Mouse (Mus musculus) midbrain, embryonic 11.5 days (tissue): ENCODE data around the gene 1700019N19Rik. TPM values are rescaled to one million over a fixed set of nuclear protein-coding genes. Genes with fewer than 3 reads are reported as not detected.

ENCODE experiments used
- ATAC-seq: fragments of 200-750 bp; cut with Nextera tagmentation; 2 replicates; pipeline ENCODE4 v1.8.0; 2017; ENCODE audit warnings: moderate TSS enrichment, moderate library complexity; ENCODE audit not compliant: low FRiP score
- DNase-seq: peaks from one replicate; pipeline ENCODE4 v3.0.0; 2015; ENCODE audit warnings: low spot score; ENCODE audit errors: missing footprints
- H3K27ac ChIP-seq: fragments of 300-500 bp; sonication (generic); 2 replicates; pipeline ENCODE4 v1.5.1; 2014; ENCODE audit warnings: low read depth, low read length
- H3K27me3 ChIP-seq: fragments of 300-500 bp; sonication (generic); 2 replicates; pipeline ENCODE4 v1.6.1; 2014; ENCODE audit warnings: mild to moderate bottlenecking, low read length, moderate library complexity, mixed read lengths; ENCODE audit not compliant: control insufficient read depth, insufficient read depth
- H3K36me3 ChIP-seq: fragments of 300-500 bp; sonication (generic); 2 replicates; pipeline ENCODE4 v1.6.1; 2014; ENCODE audit warnings: mild to moderate bottlenecking, low read length, moderate library complexity, mixed read lengths; ENCODE audit not compliant: control insufficient read depth, insufficient read depth
- H3K4me1 ChIP-seq: fragments of 300-500 bp; sonication (generic); 2 replicates; pipeline ENCODE4 v1.6.1; 2014; ENCODE audit warnings: low read length; ENCODE audit not compliant: control insufficient read depth, insufficient read depth
- H3K4me2 ChIP-seq: fragments of 300-500 bp; sonication (generic); 2 replicates; pipeline ENCODE4 v1.6.1; 2014; ENCODE audit warnings: mild to moderate bottlenecking, moderate library complexity
- H3K4me3 ChIP-seq: fragments of 300-500 bp; sonication (generic); 2 replicates; pipeline ENCODE4 v1.5.1; 2014; ENCODE audit warnings: low read depth, low read length
- H3K9ac ChIP-seq: fragments of 300-500 bp; sonication (generic); 2 replicates; pipeline ENCODE4 v1.6.1; 2014; ENCODE audit warnings: low read length
- H3K9me3 ChIP-seq: fragments of 300-500 bp; sonication (generic); 2 replicates; pipeline ENCODE4 v1.6.1; 2016; ENCODE audit warnings: low read length; ENCODE audit not compliant: control insufficient read depth
- WGBS: fragments of 180-500 bp; shearing (Covaris S2); extraction: QIAGEN DNeasy Blood & Tissue Kit; methylation state at CpG from one replicate; pipeline ENCODE4 v1.1.7; 2014; 5-methylcytosine and 5-hydroxymethylcytosine counted together
- polyA plus RNA-seq: library from polyadenylated mRNA; unstranded; fragments of >200 nt; fragmentation: Nextera tagmentation; extraction: Ambion mirVana; gene quantifications from 2 replicates; pipeline ENCODE4 v1.2.1, GENCODE M21; 2014

The 1700019N19Rik gene
- polyA plus RNA-seq, 1 experiment from 2014 or later, result not detected

DNA sequence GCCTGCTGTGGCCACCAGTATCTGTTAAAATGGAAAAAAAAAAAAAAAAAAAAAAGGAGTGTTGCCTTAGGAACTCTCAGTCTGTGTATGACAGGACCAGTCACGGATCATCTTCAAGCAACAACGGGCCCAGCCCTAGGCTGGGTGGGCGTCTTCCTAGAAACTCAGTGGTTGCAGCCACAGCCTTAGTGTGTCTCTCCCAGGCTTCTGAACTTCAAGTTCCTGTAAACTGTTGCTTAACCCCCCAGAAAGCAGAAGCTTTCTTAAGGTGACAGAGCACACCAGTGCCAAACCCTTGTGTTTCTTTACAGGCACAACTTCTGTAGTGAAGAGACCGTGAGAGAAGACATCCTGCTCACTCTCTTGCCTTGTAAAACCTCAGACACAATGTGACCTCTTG is 50.5 kb downstream of the 1700019N19Rik start:
- no peak overlapping the region for H3K4me2 ChIP-seq
- no peak for DNase-seq
- H3K36me3 ChIP-seq, result no peaks in the 10 kb centered on the region
- no peak for ATAC-seq
- WGBS, result 78% methylated on average over 4 of the region's 4 CpGs
- H3K4me1 ChIP-seq, result no peaks in the 10 kb centered on the region
- no peak overlapping the region for H3K4me3 ChIP-seq
- no peak overlapping the region for H3K27ac ChIP-seq
- H3K9me3 ChIP-seq, result no peaks in the 10 kb centered on the region
- H3K27me3 ChIP-seq, result no peaks in the 10 kb centered on the region
- H3K9ac ChIP-seq, result no peak overlapping the region

- no peaks in the 10 kb centered on the region for H3K36me3 ChIP-seq
- no peak for DNase-seq
- 83% methylated on average over 4 of the region's 4 CpGs for WGBS
- H3K27ac ChIP-seq, result no peak overlapping the region
- H3K9ac ChIP-seq, result no peak overlapping the region
- H3K4me2 ChIP-seq, result no peak overlapping the region
- ATAC-seq, result no peak
- no peak overlapping the region for H3K4me3 ChIP-seq
- no peaks in the 10 kb centered on the region for H3K27me3 ChIP-seq
- no peaks in the 10 kb centered on the region for H3K9me3 ChIP-seq
- no peaks in the 10 kb centered on the region for H3K4me1 ChIP-seq
Observed at GRCm38 (mm10) chr19:58742711-58743110, 51.5 kb downstream of the 1700019N19Rik start.

- no peaks in the 10 kb centered on the region for H3K27me3 ChIP-seq
- no peaks in the 10 kb centered on the region for H3K4me1 ChIP-seq
- H3K27ac ChIP-seq, result no peak overlapping the region
- H3K4me3 ChIP-seq, result no peak overlapping the region
- no peak for ATAC-seq
- H3K4me2 ChIP-seq, result no peak overlapping the region
- H3K9ac ChIP-seq, result no peak overlapping the region
- no peaks in the 10 kb centered on the region for H3K9me3 ChIP-seq
- H3K36me3 ChIP-seq, result no peaks in the 10 kb centered on the region
- no peak for DNase-seq
- WGBS, result 82% methylated on average over 6 of the region's 6 CpGs
Observed at GRCm38 (mm10) chr19:58741036-58741435, 53.2 kb downstream of the 1700019N19Rik start.

DNA sequence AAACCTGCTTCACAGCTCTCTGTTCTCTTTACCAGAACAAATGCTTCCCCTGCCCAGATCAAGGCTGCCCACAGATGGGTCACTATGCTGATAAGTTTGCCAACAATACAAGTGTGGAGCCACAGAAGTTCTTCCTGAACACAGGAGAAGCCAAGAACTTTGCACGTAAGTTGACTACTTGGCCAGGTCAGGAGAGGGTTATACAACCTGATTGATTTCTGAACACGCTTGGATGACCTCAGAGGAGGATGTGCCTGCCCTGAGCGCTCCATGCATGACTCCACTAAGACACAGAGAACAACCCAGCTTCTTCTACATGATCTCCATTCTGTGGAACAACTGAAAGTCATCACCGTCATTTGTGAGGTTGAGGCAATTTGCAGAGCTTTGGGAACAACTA is 56.1 kb downstream of the 1700019N19Rik start:
- no peaks in the 10 kb centered on the region for H3K27me3 ChIP-seq
- 91% methylated on average over 4 of the region's 4 CpGs for WGBS
- H3K4me2 ChIP-seq, result no peak overlapping the region
- DNase-seq, result no peak
- ATAC-seq, result no peak
- no peaks in the 10 kb centered on the region for H3K9me3 ChIP-seq
- no peak overlapping the region for H3K4me3 ChIP-seq
- H3K9ac ChIP-seq, result no peak overlapping the region
- no peak overlapping the region for H3K27ac ChIP-seq
- no peaks in the 10 kb centered on the region for H3K36me3 ChIP-seq
- H3K4me1 ChIP-seq, result no peaks in the 10 kb centered on the region

Other genes with a start within 250 kb of the 1700019N19Rik start
- not detected in 2 replicates for gene Pnlip, start 142.0 kb downstream of the 1700019N19Rik start, polyA plus RNA-seq
- gene Pnliprp1, start 65.6 kb downstream of the 1700019N19Rik start, polyA plus RNA-seq, result 0.48 TPM in 1 of 2 replicates, not detected in the other
- not detected in 2 replicates for gene Pnliprp2, start 34.7 kb downstream of the 1700019N19Rik start, polyA plus RNA-seq
- 0.39 and 0.45 TPM in 2 replicates for gene Eno4, start 149.0 kb upstream of the 1700019N19Rik start, polyA plus RNA-seq
- gene Hspa12a, start 149.2 kb upstream of the 1700019N19Rik start, polyA plus RNA-seq, result 9.3 and 10.6 TPM in 2 replicates